Mouse (Mus musculus) heart, adult 2 months (tissue): ENCODE measurements at regions not wholly inside any gene's neighbourhood (a gene's known extent, or its start where the extent isn't known, plus 50 kb on each side); places are given as distances from the start of the nearest gene placed in this dataset.

Experiments used
- DNase-seq, 2 experiments: peaks; one replicate each; pipeline ENCODE4 v3.0.0; 2021
- H3K27ac ChIP-seq: fragments of 200-600 bp; 2 replicates; pipeline ENCODE4 v1.8.1; 2022
- H3K27me3 ChIP-seq: fragments of 200-500 bp; 2 replicates; pipeline ENCODE4 v1.6.1; 2012; ENCODE audit warnings: mild to moderate bottlenecking, low read length, inconsistent platforms, mixed read lengths; ENCODE audit not compliant: control insufficient read depth, insufficient read depth
- H3K36me3 ChIP-seq: fragments of 200-500 bp; 2 replicates; pipeline ENCODE4 v1.6.1; 2012; ENCODE audit warnings: low read length, inconsistent platforms; ENCODE audit not compliant: control insufficient read depth, insufficient read depth
- H3K4me1 ChIP-seq: fragments of 200-500 bp; 2 replicates; pipeline ENCODE4 v1.6.1; 2011; ENCODE audit warnings: low read length; ENCODE audit not compliant: control insufficient read depth, insufficient read depth
- H3K4me3 ChIP-seq: fragments of 200-600 bp; 2 replicates; pipeline ENCODE4 v1.8.1; 2022
- H3K79me2 ChIP-seq: fragments of 200-500 bp; replicated peaks from 2 replicates; pipeline ENCODE4 v1.6.1; 2012; ENCODE audit warnings: mild to moderate bottlenecking, inconsistent platforms, low read length, moderate library complexity, mixed read lengths; ENCODE audit not compliant: control insufficient read depth, insufficient read depth
- H3K9ac ChIP-seq: fragments of 200-500 bp; 2 replicates; pipeline ENCODE4 v1.6.1; 2012; ENCODE audit warnings: low read depth, mild to moderate bottlenecking, control low read depth, inconsistent platforms, low read length, mixed read lengths
- CTCF ChIP-seq: fragments of 200-600 bp; IDR thresholded peaks from 2 replicates; pipeline ENCODE4 v1.8.1; 2022; ENCODE audit warnings: antibody characterized with exemption, mild to moderate bottlenecking, moderate library complexity
- EP300 ChIP-seq: fragments of 200-500 bp; IDR thresholded peaks from 2 replicates; pipeline ENCODE4 v1.6.1; 2011; ENCODE audit warnings: low read depth, low read length, control low read depth; ENCODE audit not compliant: insufficient read depth
- POLR2A ChIP-seq: fragments of 200-500 bp; IDR thresholded peaks from 2 replicates; pipeline ENCODE4 v1.6.1; 2011; ENCODE audit warnings: mild to moderate bottlenecking, low read depth, low read length, control low read depth; ENCODE audit not compliant: insufficient read depth
- WGBS: fragments of 180-500 bp; shearing (Covaris S2); methylation state at CpG from one replicate; pipeline ENCODE4 v1.1.7; 2018; 5-methylcytosine and 5-hydroxymethylcytosine counted together
- intact Hi-C: fragments of 180-260 bp; cut with DNase I; formaldehyde crosslinking; loops from one replicate; pipeline ENCODE4 v1.15.1; 2025

DNA sequence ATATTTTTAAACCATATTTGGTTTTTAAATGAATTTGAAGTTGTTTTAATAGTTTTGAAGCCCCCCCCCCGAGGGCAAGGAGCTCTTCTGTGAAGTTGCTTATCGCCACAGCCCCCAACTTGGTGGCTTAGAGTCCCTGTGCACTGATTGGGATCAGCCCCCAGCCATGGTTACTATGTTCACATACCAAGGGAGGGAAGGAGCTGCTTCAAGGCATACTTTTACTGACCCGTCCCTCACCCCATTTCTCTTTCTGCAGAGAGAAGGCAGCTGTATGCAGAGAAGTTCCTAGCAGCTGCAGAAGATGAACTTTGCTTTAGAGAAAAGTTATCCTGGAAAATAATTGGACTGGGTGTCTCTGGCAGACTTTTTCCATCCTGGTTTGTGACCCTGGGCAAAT lies 179.9 kb upstream of the Il12b start:
- WGBS = 57% methylated on average over 3 of the region's 3 CpGs
- Histone ChIP-seq H3K36me3 (no peaks in the 10 kb centered on the region), H3K4me3 (no peak overlapping the region), H3K27ac (no peak overlapping the region), H3K79me2 (no peaks in the 10 kb centered on the region), H3K9ac (no peak overlapping the region), H3K4me1 (no peaks in the 10 kb centered on the region), H3K27me3 (no peaks in the 10 kb centered on the region)
- no peak for TF ChIP-seq POLR2A
- no peak for TF ChIP-seq CTCF
- no peak for TF ChIP-seq EP300
- intact Hi-C loops = loop anchor here (10.0 kb wide), 1 partner anchor 435 kb away; no protein-coding TSS in a partner anchor
- no peak for DNase-seq

DNA sequence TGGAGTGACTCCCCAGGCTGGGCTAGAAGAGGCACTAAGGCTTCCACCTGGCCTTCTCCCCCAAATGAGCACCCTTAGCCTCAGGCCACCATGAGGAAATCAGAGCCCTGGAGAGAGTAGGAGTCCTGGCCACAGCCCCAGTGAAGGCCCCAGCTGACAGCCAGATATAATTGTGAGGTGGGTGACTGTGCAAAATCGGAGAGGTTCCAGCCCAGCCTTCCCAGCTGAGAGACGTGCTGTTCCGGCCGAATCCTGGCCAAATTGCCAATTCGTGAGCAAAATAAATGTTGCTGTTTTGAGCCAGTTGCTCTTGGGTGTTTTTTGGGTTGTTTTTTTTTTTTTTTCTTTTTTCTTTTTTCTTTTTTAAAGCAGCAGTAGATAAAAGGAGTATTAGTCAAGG lies 169.9 kb upstream of the Il12b start:
- Histone ChIP-seq H3K4me3 (no peak overlapping the region), H3K27ac (no peak overlapping the region), H3K79me2 (no peaks in the 10 kb centered on the region), H3K27me3 (no peaks in the 10 kb centered on the region), H3K9ac (no peak overlapping the region), H3K4me1 (no peaks in the 10 kb centered on the region), H3K36me3 (no peaks in the 10 kb centered on the region)
- 88% methylated on average over 5 of the region's 5 CpGs for WGBS
- DNase-seq = peak in 1 of 2 experiments; percentile 16
- intact Hi-C loops = no loop called here
- TF ChIP-seq EP300 = no peak

DNA sequence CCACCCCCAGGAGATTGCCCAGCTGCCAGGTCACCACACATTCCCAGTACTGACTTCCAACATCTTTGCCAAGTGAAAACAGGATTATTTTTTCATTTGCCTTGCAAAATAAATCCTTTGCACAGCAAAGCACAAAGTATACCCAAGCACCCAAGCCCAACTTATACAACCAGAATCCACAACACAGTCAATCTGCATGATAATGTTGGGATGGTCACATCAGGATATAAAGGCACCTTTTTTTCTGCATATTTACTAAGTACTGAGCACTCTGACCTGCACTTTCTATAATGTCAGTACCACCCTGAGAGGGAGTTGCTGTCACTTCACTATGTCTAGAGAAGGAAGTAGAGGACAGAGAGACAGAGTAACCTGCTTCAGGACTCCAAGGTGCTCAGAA lies 164.4 kb upstream of the Il12b start:
- no peak for DNase-seq
- H3K9ac ChIP-seq = no peak overlapping the region
- no peaks in the 10 kb centered on the region for H3K27me3 ChIP-seq
- H3K27ac ChIP-seq = no peak overlapping the region
- intact Hi-C loops = no loop called here
- TF ChIP-seq CTCF (no peak), POLR2A (no peak), EP300 (no peak)
- H3K4me1 ChIP-seq = peaks cover 1% of the 10 kb centered on the region; the same call in 1 of the 2 replicates
- H3K4me3 ChIP-seq = no peak overlapping the region
- H3K79me2 ChIP-seq = no peaks in the 10 kb centered on the region
- H3K36me3 ChIP-seq = no peaks in the 10 kb centered on the region

DNA sequence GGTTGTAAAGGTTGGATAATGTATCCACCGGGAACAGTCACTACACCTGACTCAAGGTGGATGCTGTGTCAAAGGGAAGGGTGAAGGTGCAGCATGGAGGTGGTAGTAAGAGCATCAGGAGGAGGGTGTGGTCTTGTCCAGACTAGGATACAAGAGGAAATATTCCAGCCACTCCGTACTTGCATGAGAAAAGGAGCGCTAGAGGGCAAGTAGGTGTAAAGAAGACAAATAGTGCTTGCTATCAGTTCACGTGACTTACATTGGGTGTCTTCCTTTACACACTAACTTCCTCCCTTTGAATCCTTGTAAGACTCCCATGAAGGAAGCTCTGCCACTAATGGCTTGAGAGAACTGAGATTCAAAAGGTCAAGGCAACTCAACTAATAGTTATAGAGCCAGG lies 161.8 kb upstream of the Il12b start:
- Histone ChIP-seq H3K36me3 (peaks cover 3% of the 10 kb centered on the region; the same call in 1 of the 2 replicates), H3K4me3 (no peak overlapping the region), H3K27ac (no peak overlapping the region), H3K79me2 (no peaks in the 10 kb centered on the region), H3K9ac (no peak overlapping the region), H3K4me1 (peaks cover 1% of the 10 kb centered on the region; the same call in 1 of the 2 replicates), H3K27me3 (no peaks in the 10 kb centered on the region)
- TF ChIP-seq POLR2A (no peak), CTCF (no peak), EP300 (no peak)
- 80% methylated on average over 4 of the region's 4 CpGs for WGBS
- DNase-seq = no peak
- intact Hi-C loops = no loop called here

DNA sequence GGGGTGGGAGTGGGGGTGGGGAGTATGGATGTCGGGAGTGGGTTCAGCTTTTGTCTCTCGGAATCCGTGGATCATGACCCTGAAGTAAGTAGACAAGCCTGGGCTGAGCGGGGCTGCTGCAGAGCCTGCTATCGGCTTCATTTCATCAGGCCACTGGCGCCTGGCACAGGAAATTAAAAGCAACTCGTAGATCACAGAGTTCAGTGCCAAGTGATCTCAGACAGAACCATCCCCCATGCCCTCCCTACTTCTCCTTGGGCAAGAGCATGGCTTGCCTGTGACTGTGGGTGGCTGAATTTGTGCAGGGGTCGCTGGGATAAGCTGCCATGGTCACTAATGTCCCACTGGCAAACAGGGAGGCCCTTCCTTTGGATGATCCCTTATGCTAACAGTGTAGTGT lies 161.3 kb upstream of the Il12b start:
- Histone ChIP-seq H3K36me3 (peaks cover 3% of the 10 kb centered on the region; the same call in 1 of the 2 replicates), H3K4me1 (peaks cover 1% of the 10 kb centered on the region; the same call in 1 of the 2 replicates), H3K27me3 (no peaks in the 10 kb centered on the region), H3K79me2 (no peaks in the 10 kb centered on the region), H3K4me3 (no peak overlapping the region), H3K9ac (no peak overlapping the region), H3K27ac (no peak overlapping the region)
- intact Hi-C loops = no loop called here
- 47% methylated on average over 8 of the region's 8 CpGs for WGBS
- TF ChIP-seq CTCF (no peak), EP300 (no peak)
- peak; percentile 38 to 56 for DNase-seq

DNA sequence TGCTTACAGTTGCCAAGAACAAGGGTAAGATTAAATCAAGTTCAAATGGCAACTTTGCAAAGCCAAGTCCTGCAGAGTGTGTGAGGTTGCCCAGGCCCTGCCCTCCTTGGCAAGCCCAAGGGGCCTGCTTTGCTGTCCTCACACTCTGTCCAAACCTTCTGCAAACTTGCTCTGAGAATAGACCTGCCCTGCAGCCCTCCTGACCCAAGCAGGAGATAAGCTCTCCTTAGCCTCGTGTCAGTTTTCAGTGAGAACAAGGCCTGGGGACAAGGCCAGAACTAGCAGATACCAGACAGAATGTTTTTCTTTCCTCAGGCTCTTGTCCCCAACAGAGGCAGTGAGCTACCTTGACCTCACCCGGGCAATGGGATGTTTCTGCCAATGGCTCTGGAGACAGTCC lies 156.7 kb upstream of the Il12b start:
- Histone ChIP-seq H3K36me3 (peaks cover 3% of the 10 kb centered on the region; the same call in 1 of the 2 replicates), H3K27me3 (no peaks in the 10 kb centered on the region), H3K9ac (no peak overlapping the region), H3K4me3 (no peak overlapping the region), H3K79me2 (no peaks in the 10 kb centered on the region), H3K4me1 (peaks cover 1% of the 10 kb centered on the region; the same call in 1 of the 2 replicates), H3K27ac (peak overlapping the region; percentile 53)
- peak; percentile 94 for TF ChIP-seq EP300
- TF ChIP-seq POLR2A = no peak
- no peak for TF ChIP-seq CTCF
- WGBS = 13% methylated on average over 2 of the region's 2 CpGs
- intact Hi-C loops = loop anchor here (2.0 kb wide), 3 partner anchors 46 to 314 kb away; no protein-coding TSS in a partner anchor
- peak; percentile 39 to 81 for DNase-seq

DNA sequence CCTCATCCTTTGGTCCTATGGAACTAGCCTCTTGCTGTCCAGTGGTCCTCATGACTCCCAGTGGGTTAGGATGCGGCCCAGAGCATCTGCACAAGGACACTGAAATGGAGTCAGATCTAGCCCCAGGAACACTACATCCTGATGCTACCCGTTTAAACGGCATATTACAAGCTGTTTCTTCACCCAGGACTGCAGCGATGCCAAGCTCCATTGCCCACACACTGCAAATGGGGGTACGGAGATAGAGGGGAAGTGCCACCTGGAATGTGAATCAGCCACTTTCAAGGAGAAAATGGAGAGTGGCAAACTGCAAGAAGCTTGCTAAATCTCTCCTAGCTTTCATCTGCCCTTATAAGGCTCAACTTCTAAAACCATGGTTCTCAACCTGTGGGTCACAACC lies 148.0 kb upstream of the Il12b start:
- TF ChIP-seq POLR2A = no peak
- no peak for TF ChIP-seq EP300
- no peak for TF ChIP-seq CTCF
- Histone ChIP-seq H3K4me1 (no peaks in the 10 kb centered on the region), H3K27me3 (no peaks in the 10 kb centered on the region), H3K27ac (no peak overlapping the region), H3K9ac (no peak overlapping the region), H3K36me3 (no peaks in the 10 kb centered on the region), H3K79me2 (no peaks in the 10 kb centered on the region), H3K4me3 (no peak overlapping the region)
- no peak for DNase-seq
- intact Hi-C loops = no loop called here
- WGBS = 88% methylated on average over 5 of the region's 5 CpGs
